Mouse (Mus musculus) bone marrow, adult 2 months (tissue): Measurements from ENCODE around the gene Polr2e. TPM values are rescaled to one million over a fixed set of nuclear protein-coding genes. Genes with fewer than 3 reads are reported as not detected.

ENCODE experiments used
- H3K27ac ChIP-seq: fragments of 200-500 bp; 2 replicates; pipeline ENCODE4 v1.5.1; 2012; ENCODE audit warnings: low read depth, mild to moderate bottlenecking, control low read depth, inconsistent platforms, low read length; ENCODE audit not compliant: control insufficient read depth, poor library complexity, insufficient read depth
- H3K4me1 ChIP-seq: fragments of 200-500 bp; 2 replicates; pipeline ENCODE4 v1.6.1; 2011; ENCODE audit warnings: low read length; ENCODE audit not compliant: control insufficient read depth, insufficient read depth
- H3K4me3 ChIP-seq: fragments of 200-500 bp; replicated peaks from 2 replicates; pipeline ENCODE3; 2011; ENCODE audit warnings: mild to moderate bottlenecking, low read depth, low read length, control low read depth; ENCODE audit not compliant: control insufficient read depth
- CTCF ChIP-seq: fragments of 200-500 bp; IDR thresholded peaks from 2 replicates; pipeline ENCODE4 v1.5.1; 2011; ENCODE audit warnings: low read length, control low read depth; ENCODE audit not compliant: control insufficient read depth, insufficient read depth
- POLR2A ChIP-seq: fragments of 200-500 bp; IDR thresholded peaks from 2 replicates; pipeline ENCODE4 v1.6.1; 2011; ENCODE audit warnings: low read depth, mild to moderate bottlenecking, control low read depth, low read length, borderline replicate concordance; ENCODE audit not compliant: control insufficient read depth
- WGBS: fragments of 180-500 bp; shearing (Covaris S2); methylation state at CpG from one replicate; pipeline ENCODE4 v1.1.7; 2018; 5-methylcytosine and 5-hydroxymethylcytosine counted together
- polyA plus RNA-seq: library from polyadenylated mRNA; stranded (reverse); fragments of >200 nt; gene quantifications from 2 replicates; pipeline ENCODE4 v1.2.4, GENCODE M21; 2011; ENCODE audit warnings: low replicate concordance; ENCODE audit not compliant: missing spikeins, insufficient read depth, insufficient read length

The Polr2e gene
- polyA plus RNA-seq, 1 experiment, result 44.5 TPM

DNA sequence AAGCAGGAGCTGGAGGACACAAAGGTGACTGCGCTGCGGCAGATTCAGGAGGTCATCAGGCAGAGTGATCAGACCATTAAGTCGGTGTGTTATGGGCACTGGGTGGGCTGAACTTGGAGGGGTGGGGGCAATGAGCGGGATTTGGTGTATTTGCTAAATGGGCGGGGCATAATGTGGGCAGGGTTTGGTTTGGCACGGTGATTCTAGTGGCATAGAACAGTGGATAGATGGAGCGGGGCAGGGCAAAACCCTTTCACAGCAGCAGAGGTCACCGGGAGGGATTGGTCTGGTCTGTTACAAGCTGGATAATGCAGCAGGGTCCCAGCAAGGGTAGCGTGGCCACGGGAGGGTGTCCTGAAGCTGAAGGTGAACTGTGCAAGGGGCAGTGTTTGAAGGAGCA lies 14.1 kb downstream of the Polr2e start:
- peaks cover 7% of the 10 kb centered on the region for H3K4me1 ChIP-seq
- H3K27ac ChIP-seq, result peak overlapping the region; percentile 73; the same call in 1 of the 2 replicates
- 81% methylated on average over 10 of the region's 10 CpGs for WGBS
- H3K4me3 ChIP-seq, result no peak overlapping the region
- TF ChIP-seq POLR2A (no peak), CTCF (no peak)

- WGBS, result 65% methylated on average over 4 of the region's 4 CpGs
- H3K27ac ChIP-seq, result peak overlapping the region; percentile 73; the same call in 1 of the 2 replicates
- H3K4me3 ChIP-seq, result no peak overlapping the region
- TF ChIP-seq POLR2A (no peak), CTCF (no peak)
- H3K4me1 ChIP-seq, result peaks cover 7% of the 10 kb centered on the region
Observed at GRCm38 (mm10) chr10:80025044-80025347, 14.6 kb downstream of the Polr2e start.

DNA sequence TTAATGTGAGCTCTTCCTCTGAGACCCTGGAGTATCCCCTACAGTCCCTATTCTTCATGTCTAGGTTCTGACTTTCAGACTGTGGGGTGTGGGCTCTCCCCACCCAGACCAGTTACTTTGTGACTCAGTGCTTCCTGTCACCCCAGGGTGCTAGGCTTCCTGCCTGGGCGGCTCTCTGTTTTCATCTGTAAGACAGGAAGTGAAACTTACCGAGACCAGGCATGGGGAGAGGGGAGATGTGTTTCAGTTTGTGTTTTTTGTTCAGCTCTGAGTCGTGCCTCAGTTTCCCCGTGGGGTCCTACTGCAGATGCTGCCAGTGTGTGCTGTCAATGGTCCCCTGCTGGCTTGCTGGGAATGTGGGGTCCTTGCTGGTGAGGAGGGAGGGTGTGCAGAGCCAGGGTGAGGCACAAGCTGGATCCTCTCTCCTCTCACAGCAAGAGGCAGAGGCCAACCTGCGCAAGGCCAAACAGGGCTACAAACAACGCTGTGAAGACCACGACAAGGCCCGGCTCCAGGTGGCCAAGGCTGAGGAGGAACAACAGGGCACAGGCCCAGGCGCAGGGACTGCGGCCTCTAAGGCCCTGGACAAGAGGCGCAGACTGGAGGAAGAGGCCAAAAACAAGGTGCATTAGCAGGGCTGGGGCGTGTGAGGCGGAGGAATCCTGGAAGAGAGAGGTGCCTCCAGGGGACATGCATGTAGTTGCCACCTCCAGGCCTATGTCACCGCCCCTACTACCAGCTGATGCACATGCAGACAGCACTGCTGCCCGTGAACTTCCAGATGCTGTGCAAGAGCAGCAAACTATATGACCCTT lies 15.2 kb downstream of the Polr2e start:
- TF ChIP-seq CTCF (no peak), POLR2A (no peak)
- Histone ChIP-seq H3K27ac (peak overlapping the region; percentile 73), H3K4me3 (peak overlapping the region; percentile 28), H3K4me1 (peaks cover 7% of the 10 kb centered on the region)
- 61% methylated on average over 15 of the region's 15 CpGs for WGBS

GRCm38 (mm10) chr10:80023758-80024157 lies 15.8 kb downstream of the Polr2e start:
- 50% methylated on average over 5 of the region's 5 CpGs for WGBS
- H3K4me1 ChIP-seq, result peaks cover 7% of the 10 kb centered on the region
- H3K4me3 ChIP-seq, result no peak overlapping the region
- H3K27ac ChIP-seq, result peak overlapping the region; percentile 72
- TF ChIP-seq POLR2A (no peak), CTCF (no peak)

DNA sequence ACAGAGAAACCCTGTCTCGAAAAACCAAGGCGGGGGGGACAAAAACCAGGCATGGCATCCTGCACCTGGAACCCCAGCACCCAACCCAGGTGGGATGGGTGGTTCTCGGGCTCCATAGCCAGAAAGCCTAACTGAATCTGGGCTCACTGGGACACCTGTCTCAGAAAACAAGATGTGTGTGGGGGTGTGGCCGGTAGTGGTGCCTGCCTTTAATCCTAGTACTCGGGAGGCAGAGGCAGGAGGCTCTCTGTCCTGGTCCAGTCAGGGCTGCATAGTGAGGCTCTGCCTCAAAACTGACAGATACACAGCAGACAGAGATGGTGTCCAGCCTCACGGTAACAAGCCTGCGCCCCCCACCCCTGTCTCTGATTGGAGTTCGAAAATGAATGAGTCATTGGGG lies 16.8 kb downstream of the Polr2e start:
- H3K27ac ChIP-seq, result no peak overlapping the region
- peaks cover 9% of the 10 kb centered on the region for H3K4me1 ChIP-seq
- whole genome bisulfite sequencing, result 78% methylated on average over 8 of the region's 8 CpGs
- TF ChIP-seq POLR2A (no peak), CTCF (no peak)
- no peak overlapping the region for H3K4me3 ChIP-seq

DNA sequence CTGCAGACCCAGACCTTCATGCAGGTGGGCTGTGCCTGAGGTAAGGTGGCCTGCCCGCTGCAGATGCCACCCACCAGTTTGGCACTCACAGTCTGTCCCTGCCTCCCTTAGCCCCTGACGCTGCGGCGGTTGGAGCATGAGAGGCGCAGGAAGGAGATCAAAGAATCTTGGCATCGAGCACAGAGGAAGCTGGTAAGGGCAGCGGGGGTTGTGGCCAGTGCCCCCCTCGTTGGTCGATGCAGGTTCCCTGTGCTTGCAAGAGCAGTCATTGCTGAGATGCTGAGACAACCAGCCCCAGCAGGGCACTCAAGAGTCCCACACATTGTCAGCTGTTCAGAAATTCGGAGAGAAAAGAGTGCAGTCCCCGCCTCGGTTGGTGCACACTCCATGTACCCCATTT lies 17.4 kb downstream of the Polr2e start:
- peak overlapping the region; percentile 28 for H3K27ac ChIP-seq
- H3K4me1 ChIP-seq, result peaks cover 9% of the 10 kb centered on the region
- WGBS, result 17% methylated on average over 12 of the region's 12 CpGs
- H3K4me3 ChIP-seq, result no peak overlapping the region
- no peak for TF ChIP-seq CTCF
- no peak for TF ChIP-seq POLR2A

DNA sequence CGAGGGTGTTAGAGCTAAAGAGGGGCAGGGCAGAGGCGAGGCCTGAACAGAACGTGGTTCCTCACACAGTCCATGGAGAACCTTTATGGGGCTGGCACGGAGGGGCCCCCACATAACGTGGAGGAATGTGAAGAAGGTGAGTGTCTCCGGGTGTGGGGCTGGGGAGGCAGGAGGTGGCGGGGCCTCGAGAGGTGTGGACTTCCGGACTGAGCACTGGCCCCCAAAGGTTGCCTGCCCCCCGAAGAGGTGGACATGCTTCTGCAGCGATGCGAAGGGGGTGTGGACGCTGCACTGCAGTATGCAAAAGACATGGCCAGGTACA lies 18.3 kb downstream of the Polr2e start:
- Histone ChIP-seq H3K27ac (no peak overlapping the region), H3K4me3 (no peak overlapping the region), H3K4me1 (peaks cover 10% of the 10 kb centered on the region)
- WGBS, result 76% methylated on average over 13 of the region's 13 CpGs
- TF ChIP-seq CTCF, result no peak
- TF ChIP-seq POLR2A, result no peak

DNA sequence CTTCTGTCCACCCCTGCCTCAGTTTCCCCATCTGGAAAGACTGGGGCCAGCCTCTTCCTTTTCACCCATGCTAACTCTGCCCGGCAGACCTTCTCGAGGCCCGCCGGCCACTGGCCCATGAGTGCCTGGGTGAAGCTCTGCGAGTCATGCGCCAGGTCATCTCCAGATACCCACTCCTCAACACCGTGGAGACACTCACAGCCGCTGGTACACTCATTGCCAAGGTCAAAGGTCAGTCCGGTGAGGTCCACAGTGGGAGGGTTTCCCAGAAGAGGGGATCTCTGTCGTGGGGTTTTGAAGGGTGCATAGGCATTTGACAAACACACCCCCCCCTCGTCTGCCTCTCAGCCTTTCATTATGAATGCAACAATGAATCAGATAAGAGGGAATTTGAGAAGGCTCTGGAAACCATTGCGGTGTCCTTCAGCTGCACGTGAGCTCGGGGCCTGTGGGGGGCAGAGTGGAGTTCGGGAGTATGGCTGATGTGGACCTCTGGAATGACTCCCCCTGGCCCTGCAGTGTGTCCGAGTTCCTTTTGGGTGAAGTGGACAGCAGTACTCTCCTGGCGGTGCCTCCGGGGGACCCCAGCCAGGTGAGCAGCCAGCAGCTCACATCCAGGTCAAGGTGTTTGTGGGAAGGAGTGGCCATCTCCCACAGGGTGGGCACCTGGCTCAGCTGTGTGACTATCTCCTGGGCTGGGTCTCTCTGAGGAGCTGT lies 18.8 kb downstream of the Polr2e start:
- no peak for TF ChIP-seq CTCF
- TF ChIP-seq POLR2A, result peak; percentile 26; the same call in 1 of the 2 replicates
- 82% methylated on average over 18 of the region's 18 CpGs for WGBS
- Histone ChIP-seq H3K4me1 (peaks cover 11% of the 10 kb centered on the region), H3K4me3 (no peak overlapping the region), H3K27ac (no peak overlapping the region)

DNA sequence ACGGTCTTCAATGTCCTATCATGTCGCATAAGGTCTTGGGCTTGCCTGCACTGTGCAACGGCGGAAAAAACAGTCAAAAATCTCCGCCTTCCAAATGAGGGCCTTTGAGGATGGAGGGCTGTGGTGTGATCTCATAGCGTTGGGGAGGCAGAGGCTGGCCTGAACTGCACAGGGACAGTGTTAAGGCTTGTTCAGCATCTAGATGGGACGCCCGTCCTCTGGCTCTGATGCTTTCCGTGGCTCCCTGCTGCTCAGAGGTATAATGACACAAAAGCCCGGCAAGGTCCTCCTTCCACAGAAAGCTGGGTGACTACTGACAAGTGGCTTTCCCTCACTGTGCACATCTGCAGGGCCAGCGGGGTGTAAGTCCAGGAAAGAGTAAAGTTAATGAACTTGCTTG lies 19.4 kb downstream of the Polr2e start:
- H3K4me1 ChIP-seq, result peaks cover 11% of the 10 kb centered on the region
- no peak overlapping the region for H3K27ac ChIP-seq
- 82% methylated on average over 11 of the region's 11 CpGs for WGBS
- TF ChIP-seq POLR2A (no peak), CTCF (no peak)
- H3K4me3 ChIP-seq, result no peak overlapping the region
